Mouse (Mus musculus): ENCODE data around the gene Slc44a4. TPM values are rescaled to one million over a fixed set of nuclear protein-coding genes. Genes with fewer than 3 reads are reported as not detected.

Gene Slc44a4
- polyA plus RNA-seq, 2 experiments, result 1.0 to 2.7 TPM

DNA sequence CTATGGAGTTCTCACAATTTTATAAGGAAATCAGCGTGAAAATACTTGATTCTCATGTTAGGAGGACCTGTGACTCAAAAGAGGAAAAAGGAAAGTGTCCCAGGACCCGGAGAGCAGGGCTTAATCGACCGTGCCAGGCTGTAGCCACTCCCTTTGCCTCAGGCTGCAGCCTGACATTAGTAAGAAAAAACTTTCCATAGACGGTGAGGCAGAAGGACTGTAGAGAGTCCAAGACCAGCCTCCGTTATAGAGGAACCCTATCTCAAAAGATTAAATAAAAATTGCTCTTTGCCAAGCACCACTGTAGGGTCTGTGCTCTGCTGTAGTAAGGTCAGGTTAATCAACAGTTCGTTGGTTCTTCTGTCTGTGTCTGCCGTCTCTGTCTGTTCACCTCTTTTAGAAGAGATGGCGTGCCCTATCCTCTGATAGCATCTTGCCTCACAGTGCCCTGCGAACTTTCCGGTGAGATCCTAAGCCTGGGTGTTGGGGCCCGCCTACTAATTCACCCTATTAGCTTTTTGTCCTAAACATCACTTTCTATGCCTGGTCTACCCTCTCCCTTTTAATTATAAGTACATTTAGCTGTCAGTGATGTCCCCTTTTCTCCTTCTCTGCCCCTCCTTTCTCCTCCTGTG, 45.7 kb downstream of the Slc44a4 start:
- Histone ChIP-seq H3K4me2 (ENCODE audit: low read depth) (peak overlapping the region; percentile 82), H3K4me1 (replicated peaks; ENCODE audit: control insufficient read depth in 2 of 2, insufficient read depth in 2 of 2, low read length in 1 of 2) (peaks cover 9 to 10% of the 10 kb centered on the region in 2 experiments), H3K9me3 (ENCODE audit: control insufficient read depth, low read length) (no peaks in the 10 kb centered on the region), H3K27me3 (ENCODE audit: control insufficient read depth, insufficient read depth, low read length) (peaks cover 17% of the 10 kb centered on the region), H3K36me3 (replicated peaks; ENCODE audit: control insufficient read depth, insufficient read depth, low read depth) (no peaks in the 10 kb centered on the region), H3K9ac (replicated peaks) (peak overlapping the region; percentile 52), H3K4me3 (ENCODE audit: insufficient read depth in 1 of 2, low read depth in 2 of 2, low read length in 2 of 2) (peak overlapping the region; percentile 25 to 51), H3K27ac (peak overlapping the region; percentile 2)
- no peak for DNase-seq (ENCODE audit: low read depth in 3 of 3, low spot score in 3 of 3)
- TF ChIP-seq EP300 (IDR thresholded peaks at IDR 0.05; ENCODE audit: low read depth) (no peak), CTCF (IDR thresholded peaks at IDR 0.05; ENCODE audit: low read depth) (no peak)
- ATAC-seq (ENCODE audit: insufficient read depth), result peak; percentile 45; the same call in 1 of the 2 replicates
- WGBS (ENCODE audit: insufficient replicate concordance), result 5% methylated on average over 12 of the region's 12 CpGs

GRCm38 (mm10) chr17:34960702-34961493, 46.6 kb downstream of the Slc44a4 start:
- H3K27ac ChIP-seq, result no peak overlapping the region
- DNase-seq (ENCODE audit: low read depth in 3 of 3, low spot score in 3 of 3), result no peak
- no peak overlapping the region for H3K4me3 ChIP-seq (ENCODE audit: insufficient read depth in 1 of 2, low read depth in 2 of 2, low read length in 2 of 2)
- H3K4me1 ChIP-seq (replicated peaks; ENCODE audit: control insufficient read depth in 2 of 2, insufficient read depth in 2 of 2, low read length in 1 of 2), result peaks cover 9 to 10% of the 10 kb centered on the region in 2 experiments
- no peak overlapping the region; the same call in none of the 2 replicates for H3K4me2 ChIP-seq (ENCODE audit: low read depth)
- no peak for ATAC-seq (ENCODE audit: insufficient read depth)
- H3K27me3 ChIP-seq (ENCODE audit: control insufficient read depth, insufficient read depth, low read length), result peaks cover 17% of the 10 kb centered on the region
- TF ChIP-seq CTCF (IDR thresholded peaks at IDR 0.05; ENCODE audit: low read depth) (no peak), EP300 (IDR thresholded peaks at IDR 0.05; ENCODE audit: low read depth) (no peak)
- H3K9me3 ChIP-seq (ENCODE audit: control insufficient read depth, low read length), result no peaks in the 10 kb centered on the region
- H3K36me3 ChIP-seq (replicated peaks; ENCODE audit: control insufficient read depth, insufficient read depth, low read depth), result no peaks in the 10 kb centered on the region
- no peak overlapping the region for H3K9ac ChIP-seq (replicated peaks)

GRCm38 (mm10) chr17:34962125-34962524, 47.9 kb downstream of the Slc44a4 start:
- no peak for DNase-seq (ENCODE audit: low read depth in 3 of 3, low spot score in 3 of 3)

DNA sequence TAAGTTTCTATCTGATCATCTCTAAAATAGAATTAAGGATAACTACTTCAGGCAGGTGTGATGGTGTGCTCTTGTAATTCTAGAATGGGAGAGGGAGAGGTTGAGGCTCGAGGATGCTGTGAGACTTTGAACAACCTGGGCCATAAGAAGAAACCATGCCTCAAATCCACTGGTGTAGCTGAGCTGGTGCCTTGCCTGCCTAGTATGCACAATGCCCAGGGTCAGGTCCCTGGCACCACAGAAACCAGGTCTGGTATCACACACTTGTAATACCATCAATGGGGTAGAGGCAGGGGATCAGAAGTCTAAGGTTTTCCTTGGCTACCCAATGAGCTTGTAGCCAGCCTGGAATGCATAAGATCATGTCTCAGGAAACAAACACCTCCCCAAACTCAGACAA, 48.6 kb downstream of the Slc44a4 start:
- no peak for ATAC-seq (ENCODE audit: insufficient read depth)
- H3K27ac ChIP-seq, result no peak overlapping the region
- WGBS (ENCODE audit: insufficient replicate concordance), result 38% methylated on average over 1 of the region's 1 CpGs

More at GRCm38 (mm10) chr17:34962125-34962524, 47.9 kb downstream of the Slc44a4 start:
- Histone ChIP-seq H3K27me3 (ENCODE audit: control insufficient read depth, insufficient read depth, low read length) (peaks cover 14% of the 10 kb centered on the region), H3K4me2 (ENCODE audit: low read depth) (no peak overlapping the region), H3K36me3 (replicated peaks; ENCODE audit: control insufficient read depth, insufficient read depth, low read depth) (no peaks in the 10 kb centered on the region), H3K4me1 (replicated peaks; ENCODE audit: control insufficient read depth in 2 of 2, insufficient read depth in 2 of 2, low read length in 1 of 2) (peaks cover 9 to 10% of the 10 kb centered on the region in 2 experiments), H3K27ac (no peak overlapping the region), H3K9ac (replicated peaks) (no peak overlapping the region), H3K9me3 (ENCODE audit: control insufficient read depth, low read length) (no peaks in the 10 kb centered on the region), H3K4me3 (ENCODE audit: insufficient read depth in 1 of 2, low read depth in 2 of 2, low read length in 2 of 2) (no peak overlapping the region)
- no peak for ATAC-seq (ENCODE audit: insufficient read depth)
- 13% methylated on average over 3 of the region's 3 CpGs for WGBS (ENCODE audit: insufficient replicate concordance)
- TF ChIP-seq EP300 (IDR thresholded peaks at IDR 0.05; ENCODE audit: low read depth) (no peak), CTCF (IDR thresholded peaks at IDR 0.05; ENCODE audit: low read depth) (no peak)

DNA sequence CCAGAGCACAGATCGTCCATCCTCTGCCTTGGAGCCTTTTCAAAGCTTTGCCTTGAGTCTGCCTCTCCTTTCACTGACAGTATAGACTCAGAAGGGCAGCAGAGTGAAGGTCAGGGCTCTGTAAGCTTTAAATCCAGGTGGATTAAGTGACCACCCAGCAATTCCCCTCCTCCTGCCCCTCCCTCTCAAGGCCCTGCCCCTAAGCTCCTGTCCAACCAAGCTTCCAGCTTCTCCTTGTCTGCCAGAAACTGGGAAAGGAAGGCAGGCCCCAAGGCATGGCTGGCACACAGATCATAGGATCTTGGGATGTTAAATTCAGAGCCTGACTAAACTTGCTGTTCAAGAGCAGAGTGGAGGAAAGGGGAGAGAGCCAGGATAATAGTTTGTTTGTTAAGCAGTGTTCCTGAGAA, 50.4 kb downstream of the Slc44a4 start:
- 35% methylated on average over 1 of the region's 1 CpGs for WGBS (ENCODE audit: insufficient replicate concordance)
- ATAC-seq (ENCODE audit: insufficient read depth) (no peak), DNase-seq (ENCODE audit: low read depth in 3 of 3, low spot score in 3 of 3) (no peak)
- Histone ChIP-seq H3K4me2 (ENCODE audit: low read depth) (no peak overlapping the region), H3K9ac (replicated peaks) (no peak overlapping the region), H3K36me3 (replicated peaks; ENCODE audit: control insufficient read depth, insufficient read depth, low read depth) (no peaks in the 10 kb centered on the region), H3K27ac (no peak overlapping the region), H3K4me3 (ENCODE audit: insufficient read depth in 1 of 2, low read depth in 2 of 2, low read length in 2 of 2) (no peak overlapping the region), H3K27me3 (ENCODE audit: control insufficient read depth, insufficient read depth, low read length) (peaks cover 28% of the 10 kb centered on the region), H3K4me1 (replicated peaks; ENCODE audit: control insufficient read depth in 2 of 2, insufficient read depth in 2 of 2, low read length in 1 of 2) (peaks cover 7% of the 10 kb centered on the region in 2 experiments), H3K9me3 (ENCODE audit: control insufficient read depth, low read length) (no peaks in the 10 kb centered on the region)
- no peak for TF ChIP-seq CTCF (IDR thresholded peaks at IDR 0.05; ENCODE audit: low read depth)
- TF ChIP-seq EP300 (IDR thresholded peaks at IDR 0.05; ENCODE audit: low read depth), result no peak

More for the DNA sequence above, 48.6 kb downstream of the Slc44a4 start:
- DNase-seq (ENCODE audit: low read depth in 3 of 3, low spot score in 3 of 3), result no peak
- H3K4me1 ChIP-seq (replicated peaks; ENCODE audit: control insufficient read depth in 2 of 2, insufficient read depth in 2 of 2, low read length in 1 of 2), result peaks cover 9 to 10% of the 10 kb centered on the region in 2 experiments
- no peak for TF ChIP-seq CTCF (IDR thresholded peaks at IDR 0.05; ENCODE audit: low read depth)
- no peak for TF ChIP-seq EP300 (IDR thresholded peaks at IDR 0.05; ENCODE audit: low read depth)
- H3K4me3 ChIP-seq (ENCODE audit: insufficient read depth in 1 of 2, low read depth in 2 of 2, low read length in 2 of 2), result no peak overlapping the region
- no peaks in the 10 kb centered on the region for H3K9me3 ChIP-seq (ENCODE audit: control insufficient read depth, low read length)
- H3K9ac ChIP-seq (replicated peaks), result no peak overlapping the region
- no peak overlapping the region for H3K4me2 ChIP-seq (ENCODE audit: low read depth)
- H3K36me3 ChIP-seq (replicated peaks; ENCODE audit: control insufficient read depth, insufficient read depth, low read depth), result no peaks in the 10 kb centered on the region
- peaks cover 12% of the 10 kb centered on the region for H3K27me3 ChIP-seq (ENCODE audit: control insufficient read depth, insufficient read depth, low read length)
